Mouse (Mus musculus) embryonic facial prominence, embryonic 14.5 days (tissue): ENCODE results near the gene Tcf7l2. TPM values are rescaled to one million over a fixed set of nuclear protein-coding genes. Genes with fewer than 3 reads are reported as not detected.

Experiments used
- ATAC-seq: fragments of 200-750 bp; cut with Nextera tagmentation; 2 replicates; pipeline ENCODE4 v1.8.0; 2017; ENCODE audit warnings: low read depth, moderate number of reproducible peaks, moderate TSS enrichment
- DNase-seq: peaks from one replicate; pipeline ENCODE4 v3.0.0-alpha.2; 2015; ENCODE audit warnings: low spot score
- H3K27ac ChIP-seq: fragments of 300-500 bp; sonication (generic); replicated peaks from 2 replicates; pipeline ENCODE4 v1.5.1; 2014; ENCODE audit warnings: low read depth, mild to moderate bottlenecking, low read length, moderate library complexity
- H3K27me3 ChIP-seq: fragments of 300-500 bp; sonication (generic); replicated peaks from 2 replicates; pipeline ENCODE4 v1.6.1; 2014; ENCODE audit warnings: low read length; ENCODE audit not compliant: control insufficient read depth, insufficient read depth
- H3K36me3 ChIP-seq: fragments of 300-500 bp; sonication (generic); 2 replicates; pipeline ENCODE4 v1.6.1; 2014; ENCODE audit warnings: low read length, mixed read lengths; ENCODE audit not compliant: control insufficient read depth, insufficient read depth
- H3K4me1 ChIP-seq: fragments of 300-500 bp; sonication (generic); 2 replicates; pipeline ENCODE4 v1.6.1; 2014; ENCODE audit warnings: antibody characterized with exemption, low read length; ENCODE audit not compliant: control insufficient read depth, insufficient read depth
- H3K4me2 ChIP-seq: fragments of 300-500 bp; sonication (generic); 2 replicates; pipeline ENCODE4 v1.6.1; 2014; ENCODE audit warnings: low read depth, mild to moderate bottlenecking, low read length, moderate library complexity, mixed read lengths
- H3K4me3 ChIP-seq: fragments of 300-500 bp; sonication (generic); 2 replicates; pipeline ENCODE4 v1.5.1; 2014; ENCODE audit warnings: low read depth, mild to moderate bottlenecking, low read length
- H3K9ac ChIP-seq: fragments of 300-500 bp; sonication (generic); 2 replicates; pipeline ENCODE4 v1.6.1; 2014; ENCODE audit warnings: low read depth, mild to moderate bottlenecking, low read length, moderate library complexity, mixed read lengths
- H3K9me3 ChIP-seq: fragments of 300-500 bp; sonication (generic); 2 replicates; pipeline ENCODE4 v1.6.1; 2016; ENCODE audit warnings: low read length; ENCODE audit not compliant: control insufficient read depth
- WGBS: fragments of 180-500 bp; shearing (Covaris S2); extraction: QIAGEN DNeasy Blood & Tissue Kit; methylation state at CpG from one replicate; pipeline ENCODE4 v1.1.7; 2014; 5-methylcytosine and 5-hydroxymethylcytosine counted together
- polyA plus RNA-seq: library from polyadenylated mRNA; unstranded; fragments of >200 nt; fragmentation: Nextera tagmentation; extraction: Ambion mirVana; gene quantifications from 2 replicates; pipeline ENCODE4 v1.2.1, GENCODE M21; 2014

The Tcf7l2 gene
- polyA plus RNA-seq, 1 experiment from 2014 or later, result 106 TPM

DNA sequence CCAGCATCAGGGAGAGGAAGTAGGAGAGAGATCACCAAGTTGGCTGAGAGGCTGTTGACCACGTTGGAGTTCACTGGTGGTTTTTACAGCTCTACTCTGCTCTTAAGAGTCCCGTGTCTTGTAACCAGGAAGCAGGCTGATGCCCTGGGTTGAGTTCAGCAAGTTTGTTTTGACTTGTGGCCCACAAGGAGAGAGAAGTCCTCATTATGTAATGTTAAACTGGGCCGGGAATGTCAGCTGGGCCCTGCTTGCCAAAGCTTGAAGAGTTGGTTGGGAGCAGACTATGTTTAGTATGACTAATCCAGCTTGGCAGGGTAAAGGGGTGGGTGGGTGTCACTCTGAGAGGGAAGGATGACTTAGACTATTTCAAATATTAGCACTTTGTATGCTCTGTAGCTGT, 134.9 kb downstream of the Tcf7l2 start:
- no peak for ATAC-seq
- H3K36me3 ChIP-seq, result no peaks in the 10 kb centered on the region
- peak overlapping the region; percentile 19; the same call in 1 of the 2 replicates for H3K27ac ChIP-seq
- peak; percentile 79 for DNase-seq
- H3K9ac ChIP-seq, result no peak overlapping the region
- no peaks in the 10 kb centered on the region for H3K9me3 ChIP-seq
- no peak overlapping the region for H3K4me2 ChIP-seq
- H3K4me1 ChIP-seq, result peaks cover 65% of the 10 kb centered on the region
- no peak overlapping the region for H3K4me3 ChIP-seq
- H3K27me3 ChIP-seq, result no peaks in the 10 kb centered on the region
- 39% methylated on average over 3 of the region's 3 CpGs for WGBS

DNA sequence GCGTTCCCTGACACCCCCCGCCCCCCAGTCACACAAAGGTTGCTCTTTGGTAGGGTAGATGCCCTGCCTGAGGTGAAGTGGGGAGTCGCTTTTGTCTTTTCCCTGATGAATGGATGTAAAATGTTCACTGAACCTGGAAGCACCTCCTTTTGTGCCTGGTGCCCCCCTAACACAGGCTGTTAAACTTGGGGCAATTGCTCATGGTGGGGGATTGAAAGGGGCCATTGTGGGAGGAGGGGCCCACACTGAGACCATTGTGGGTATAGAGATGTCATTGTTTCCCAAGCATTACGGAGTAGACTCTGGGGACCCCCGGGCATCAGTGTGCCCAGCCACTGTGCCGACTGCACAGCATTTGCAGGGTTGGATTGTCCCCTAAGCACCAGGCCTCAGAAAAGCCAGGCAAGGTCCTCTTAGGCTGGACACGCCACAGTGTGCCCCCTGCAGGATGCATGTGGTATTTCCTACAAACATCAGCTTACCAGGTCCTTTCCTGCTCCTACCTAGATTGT, 135.8 kb downstream of the Tcf7l2 start:
- Histone ChIP-seq H3K9me3 (no peaks in the 10 kb centered on the region), H3K9ac (no peak overlapping the region), H3K4me1 (peaks cover 58% of the 10 kb centered on the region), H3K27me3 (no peaks in the 10 kb centered on the region), H3K4me2 (no peak overlapping the region), H3K36me3 (no peaks in the 10 kb centered on the region), H3K27ac (no peak overlapping the region), H3K4me3 (no peak overlapping the region)
- 49% methylated on average over 7 of the region's 7 CpGs for WGBS
- peak; percentile 20; the same call in 1 of the 2 replicates for ATAC-seq
- DNase-seq, result peak; percentile 78

GRCm38 (mm10) chr19:55880664-55881359, 139.2 kb downstream of the Tcf7l2 start:
- H3K9ac ChIP-seq, result no peak overlapping the region
- H3K4me3 ChIP-seq, result no peak overlapping the region
- DNase-seq (peak; percentile 91), ATAC-seq (peak; percentile 87)
- no peaks in the 10 kb centered on the region for H3K27me3 ChIP-seq
- WGBS, result 27% methylated on average over 13 of the region's 13 CpGs
- H3K9me3 ChIP-seq, result no peaks in the 10 kb centered on the region
- H3K27ac ChIP-seq, result peak overlapping the region; percentile 6; the same call in 1 of the 2 replicates
- H3K36me3 ChIP-seq, result no peaks in the 10 kb centered on the region
- H3K4me1 ChIP-seq, result peaks cover 48% of the 10 kb centered on the region
- 0 out of 2 replicates have a peak overlapping the region, but pooled peaks have one; percentile 1 for H3K4me2 ChIP-seq

- Histone ChIP-seq H3K4me3 (no peak overlapping the region), H3K4me1 (peaks cover 5% of the 10 kb centered on the region; the same call in 1 of the 2 replicates), H3K27ac (no peak overlapping the region), H3K9ac (no peak overlapping the region), H3K9me3 (peaks cover 5% of the 10 kb centered on the region; the same call in 1 of the 2 replicates), H3K36me3 (peaks cover 4% of the 10 kb centered on the region; the same call in 1 of the 2 replicates), H3K27me3 (no peaks in the 10 kb centered on the region), H3K4me2 (no peak overlapping the region)
- WGBS, result 75% methylated on average over 14 of the region's 14 CpGs
- DNase-seq, result no peak
- no peak for ATAC-seq
These were observed 144.9 kb downstream of the Tcf7l2 start for GRCm38 (mm10) chr19:55886536-55886935.

GRCm38 (mm10) chr19:55891692-55892183, 150.1 kb downstream of the Tcf7l2 start:
- DNase-seq (no peak), ATAC-seq (no peak)
- H3K4me3 ChIP-seq, result no peak overlapping the region
- H3K9me3 ChIP-seq, result peaks cover 5% of the 10 kb centered on the region; the same call in 1 of the 2 replicates
- WGBS, result 61% methylated on average over 9 of the region's 9 CpGs
- H3K4me1 ChIP-seq, result peaks cover 31% of the 10 kb centered on the region
- no peak overlapping the region for H3K9ac ChIP-seq
- no peak overlapping the region for H3K27ac ChIP-seq
- H3K27me3 ChIP-seq, result no peaks in the 10 kb centered on the region
- H3K36me3 ChIP-seq, result peaks cover 4% of the 10 kb centered on the region; the same call in 1 of the 2 replicates
- no peak overlapping the region for H3K4me2 ChIP-seq

GRCm38 (mm10) chr19:55893557-55893956, 151.9 kb downstream of the Tcf7l2 start:
- H3K9ac ChIP-seq, result no peak overlapping the region
- no peak overlapping the region for H3K4me2 ChIP-seq
- H3K9me3 ChIP-seq, result peaks cover 2% of the 10 kb centered on the region; the same call in 1 of the 2 replicates
- DNase-seq (no peak), ATAC-seq (no peak)
- no peak overlapping the region; the same call in 1 of the 2 replicates for H3K27ac ChIP-seq
- peaks cover 47% of the 10 kb centered on the region for H3K4me1 ChIP-seq
- WGBS, result 71% methylated on average over 11 of the region's 11 CpGs
- H3K27me3 ChIP-seq, result no peaks in the 10 kb centered on the region
- H3K4me3 ChIP-seq, result no peak overlapping the region
- peaks cover 4% of the 10 kb centered on the region; the same call in 1 of the 2 replicates for H3K36me3 ChIP-seq

DNA sequence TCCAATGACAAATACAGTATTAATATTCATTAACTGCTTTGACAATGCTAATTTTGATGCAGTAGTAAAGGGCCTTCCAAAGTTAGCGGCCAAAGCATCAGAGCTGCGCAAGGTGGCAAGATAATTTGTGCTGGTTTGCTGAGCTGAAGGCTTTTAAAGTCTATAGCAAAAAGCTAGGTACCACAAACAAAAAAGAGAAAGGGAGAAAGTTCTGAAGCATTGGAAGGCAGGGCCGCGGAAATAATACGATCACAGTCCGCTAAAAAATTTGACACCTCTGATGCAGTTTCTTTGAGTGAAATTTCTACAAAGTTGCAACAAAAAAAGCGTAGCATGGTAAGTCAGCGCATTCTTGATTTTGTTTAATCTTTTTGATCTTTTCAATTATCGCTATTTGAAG, 152.8 kb downstream of the Tcf7l2 start:
- ATAC-seq (no peak), DNase-seq (no peak)
- H3K36me3 ChIP-seq, result no peaks in the 10 kb centered on the region
- H3K27me3 ChIP-seq, result no peaks in the 10 kb centered on the region
- 60% methylated on average over 9 of the region's 9 CpGs for WGBS
- H3K4me2 ChIP-seq, result peak overlapping the region; percentile 79
- H3K4me1 ChIP-seq, result peaks cover 54% of the 10 kb centered on the region
- no peak overlapping the region for H3K4me3 ChIP-seq
- H3K9ac ChIP-seq, result no peak overlapping the region
- H3K27ac ChIP-seq, result no peak overlapping the region
- H3K9me3 ChIP-seq, result no peaks in the 10 kb centered on the region

DNA sequence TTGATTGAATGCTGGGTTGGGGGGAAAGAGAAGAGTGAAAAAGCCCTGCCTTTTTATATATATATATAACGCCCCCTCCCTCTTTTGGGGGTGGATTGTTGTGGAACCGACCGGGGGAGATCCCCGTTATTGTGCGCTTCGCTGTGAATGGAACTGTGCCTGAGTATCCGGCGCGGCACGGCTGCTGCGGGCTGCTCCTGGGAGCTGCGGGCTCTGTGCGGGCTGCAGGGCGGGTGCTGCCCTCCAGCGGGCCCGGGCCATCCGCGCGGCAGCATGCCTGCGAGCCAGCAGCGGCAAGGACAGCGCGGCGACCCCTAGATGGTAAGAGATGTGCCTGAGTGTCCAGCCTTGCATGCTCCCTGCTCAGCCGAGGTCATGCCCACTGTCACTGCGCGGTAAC, 153.7 kb downstream of the Tcf7l2 start:
- peak overlapping the region; percentile 60 for H3K9ac ChIP-seq
- ATAC-seq, result peak; percentile 77; the same call in 1 of the 2 replicates
- H3K36me3 ChIP-seq, result no peaks in the 10 kb centered on the region
- no peaks in the 10 kb centered on the region for H3K27me3 ChIP-seq
- H3K9me3 ChIP-seq, result no peaks in the 10 kb centered on the region
- peak overlapping the region; percentile 40 for H3K4me3 ChIP-seq
- peak; percentile 65 for DNase-seq
- peak overlapping the region; percentile 79 for H3K4me2 ChIP-seq
- under 1% methylated on average over 27 of the region's 27 CpGs for WGBS
- H3K27ac ChIP-seq, result peak overlapping the region; percentile 25; the same call in 1 of the 2 replicates
- H3K4me1 ChIP-seq, result peaks cover 62% of the 10 kb centered on the region
